Mouse (Mus musculus) kidney, postnatal 0 days (tissue): ENCODE data around the gene A630023A22Rik. TPM values are rescaled to one million over a fixed set of nuclear protein-coding genes. Genes with fewer than 3 reads are reported as not detected.
A peak's percentile ranks its signal among the peaks of the same experiment; 100 is the strongest.

Experiments
- ATAC-seq: fragments of 200-750 bp; cut with Nextera tagmentation; replicated peaks from 2 replicates; pipeline ENCODE4 v1.8.0; 2017; ENCODE audit warnings: low read depth, moderate number of reproducible peaks, moderate TSS enrichment, moderate library complexity; ENCODE audit not compliant: low FRiP score
- DNase-seq: peaks from one replicate; pipeline ENCODE4 v3.0.0-alpha.2; 2016; ENCODE audit warnings: low spot score
- H3K27ac ChIP-seq: fragments of 300-500 bp; sonication (generic); 2 replicates; pipeline ENCODE4 v1.5.1; 2014; ENCODE audit warnings: mild to moderate bottlenecking
- H3K27me3 ChIP-seq: fragments of 300-500 bp; sonication (generic); 2 replicates; pipeline ENCODE4 v1.6.1; 2014; ENCODE audit warnings: low read length, mixed read lengths; ENCODE audit not compliant: insufficient read depth
- H3K36me3 ChIP-seq: fragments of 300-500 bp; sonication (generic); 2 replicates; pipeline ENCODE4 v1.6.1; 2014; ENCODE audit warnings: low read length, mixed read lengths; ENCODE audit not compliant: insufficient read depth
- H3K4me1 ChIP-seq: fragments of 300-500 bp; sonication (generic); replicated peaks from 2 replicates; pipeline ENCODE4 v1.6.1; 2014; ENCODE audit warnings: antibody characterized with exemption, low read length, mixed read lengths; ENCODE audit not compliant: insufficient read depth
- H3K4me2 ChIP-seq: fragments of 300-500 bp; sonication (generic); 2 replicates; pipeline ENCODE4 v1.6.1; 2014; ENCODE audit warnings: mild to moderate bottlenecking, low read length, moderate library complexity, mixed read lengths
- H3K4me3 ChIP-seq: fragments of 300-500 bp; sonication (generic); replicated peaks from 2 replicates; pipeline ENCODE4 v1.5.1; 2014; ENCODE audit warnings: low read depth, low read length
- H3K9ac ChIP-seq: fragments of 300-500 bp; sonication (generic); 2 replicates; pipeline ENCODE4 v1.6.1; 2014; ENCODE audit warnings: low read depth, low read length
- H3K9me3 ChIP-seq: fragments of 300-500 bp; sonication (generic); replicated peaks from 2 replicates; pipeline ENCODE4 v1.6.1; 2016; ENCODE audit warnings: low read length, inconsistent platforms, mixed read lengths
- CTCF ChIP-seq: IDR thresholded peaks from 2 replicates; pipeline ENCODE4 v1.5.1; 2016; ENCODE audit warnings: antibody characterized with exemption, low read depth, mild to moderate bottlenecking, moderate library complexity
- whole genome bisulfite sequencing: fragments of 180-500 bp; shearing (Covaris S2); extraction: QIAGEN DNeasy Blood & Tissue Kit; methylation state at CpG from one replicate; pipeline ENCODE4 v1.1.7; 2014; 5-methylcytosine and 5-hydroxymethylcytosine counted together
- polyA plus RNA-seq: library from polyadenylated mRNA; unstranded; fragments of >200 nt; fragmentation: Nextera tagmentation; extraction: Ambion mirVana; gene quantifications from 2 replicates; pipeline ENCODE4 v1.2.1, GENCODE M21; 2015

Gene A630023A22Rik
- polyA plus RNA-seq, 1 experiment from 2014 or later, result not detected

DNA sequence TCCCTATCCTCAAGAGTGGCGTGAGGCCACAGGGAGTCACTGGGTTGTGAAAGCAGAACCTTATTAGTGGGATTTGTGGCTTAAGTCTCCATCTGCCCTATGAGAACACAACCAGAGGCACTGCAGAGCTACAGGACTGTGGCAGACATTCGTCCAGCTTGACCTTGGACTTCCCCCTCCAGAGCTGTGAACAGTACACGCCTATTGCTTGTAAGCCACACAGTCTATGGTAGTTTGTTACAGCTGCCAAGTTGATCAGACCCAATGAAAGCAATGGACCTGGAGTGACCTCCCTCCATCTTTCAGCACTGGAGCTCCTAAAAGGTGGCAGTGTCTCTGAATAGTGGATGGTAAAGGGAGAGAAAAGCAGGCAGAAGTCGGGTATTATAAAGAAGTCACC, 24.3 kb downstream of the A630023A22Rik start:
- no peak for TF ChIP-seq CTCF
- no peak overlapping the region for H3K9ac ChIP-seq
- H3K4me1 ChIP-seq, result 0 out of 2 replicates have a peak, but pooled peaks cover 4% of the 10 kb centered on the region
- H3K36me3 ChIP-seq, result no peaks in the 10 kb centered on the region
- no peak for DNase-seq
- no peaks in the 10 kb centered on the region for H3K9me3 ChIP-seq
- WGBS, result 69% methylated on average over 4 of the region's 4 CpGs
- ATAC-seq, result no peak
- H3K27ac ChIP-seq, result no peak overlapping the region
- H3K27me3 ChIP-seq, result no peaks in the 10 kb centered on the region
- no peak overlapping the region for H3K4me2 ChIP-seq
- no peak overlapping the region for H3K4me3 ChIP-seq

DNA sequence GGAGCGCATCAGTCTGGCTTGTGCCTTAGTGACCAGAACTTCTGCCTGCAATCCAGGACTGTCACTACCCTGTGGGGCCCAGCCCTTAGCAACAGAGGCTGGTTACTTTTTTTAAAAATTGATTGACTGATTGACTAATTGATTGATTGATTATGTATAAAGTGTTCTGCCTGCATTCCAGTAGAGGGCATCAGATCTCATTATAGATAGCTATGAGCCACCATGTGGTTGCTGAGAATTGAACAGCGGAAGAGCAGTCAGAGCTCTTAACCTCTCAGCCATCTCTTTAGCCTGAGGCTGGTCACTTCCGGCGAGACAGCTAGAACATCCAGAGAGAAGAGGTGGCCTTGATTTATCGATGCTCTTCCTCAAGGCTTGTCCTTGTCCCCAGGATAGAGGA, 25.3 kb downstream of the A630023A22Rik start:
- H3K9ac ChIP-seq, result no peak overlapping the region
- ATAC-seq, result no peak
- no peaks in the 10 kb centered on the region for H3K36me3 ChIP-seq
- no peak for DNase-seq
- no peak for TF ChIP-seq CTCF
- H3K27ac ChIP-seq, result no peak overlapping the region
- H3K4me2 ChIP-seq, result no peak overlapping the region
- H3K9me3 ChIP-seq, result no peaks in the 10 kb centered on the region
- H3K4me3 ChIP-seq, result no peak overlapping the region
- no peaks in the 10 kb centered on the region for H3K27me3 ChIP-seq
- WGBS, result 71% methylated on average over 5 of the region's 5 CpGs
- H3K4me1 ChIP-seq, result 0 out of 2 replicates have a peak, but pooled peaks cover 4% of the 10 kb centered on the region

DNA sequence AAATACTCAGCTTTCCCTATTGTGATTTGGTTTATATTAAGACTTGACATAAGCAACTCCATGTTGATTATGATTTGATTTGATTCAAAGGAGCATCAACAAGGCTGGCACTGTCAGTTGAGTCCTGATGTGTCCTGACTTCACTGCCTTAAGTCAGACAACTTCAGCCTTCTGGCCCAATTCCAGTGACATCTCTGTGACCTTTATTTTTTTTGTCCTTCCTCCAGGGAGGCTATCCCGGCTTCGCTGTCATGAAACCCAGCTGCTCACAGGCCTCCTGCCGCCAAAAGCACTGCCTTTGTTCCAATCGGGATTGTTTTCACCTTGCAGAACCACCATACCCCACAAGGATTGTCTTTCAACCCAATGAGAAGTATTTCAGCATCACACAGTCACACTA, 27.2 kb downstream of the A630023A22Rik start:
- Histone ChIP-seq H3K9ac (no peak overlapping the region), H3K27ac (no peak overlapping the region), H3K4me3 (no peak overlapping the region), H3K4me2 (no peak overlapping the region), H3K9me3 (no peaks in the 10 kb centered on the region), H3K36me3 (no peaks in the 10 kb centered on the region), H3K4me1 (0 out of 2 replicates have a peak, but pooled peaks cover 4% of the 10 kb centered on the region), H3K27me3 (no peaks in the 10 kb centered on the region)
- TF ChIP-seq CTCF, result no peak
- ATAC-seq (no peak), DNase-seq (no peak)
- WGBS, result 22% methylated on average over 4 of the region's 4 CpGs

DNA sequence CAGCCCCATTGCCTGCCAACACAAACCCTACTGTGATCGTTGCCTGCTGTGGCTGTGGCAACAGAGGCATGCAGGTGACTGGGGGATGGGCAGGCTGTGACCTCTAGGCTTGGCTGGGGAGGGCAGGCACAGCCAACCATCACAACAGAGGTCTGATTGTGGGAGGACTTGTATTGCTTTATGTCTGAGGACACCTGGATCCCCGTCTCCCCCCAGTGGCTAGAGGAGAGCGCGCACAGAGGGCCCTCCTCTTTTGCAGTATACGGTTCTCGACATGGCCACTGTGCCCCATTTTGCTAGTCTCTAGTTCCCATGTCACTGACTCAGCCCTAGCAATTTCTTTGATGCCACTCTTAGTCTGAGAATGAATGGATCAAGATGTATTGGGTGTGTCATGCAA, 30.9 kb downstream of the A630023A22Rik start:
- H3K27ac ChIP-seq, result no peak overlapping the region
- no peaks in the 10 kb centered on the region for H3K9me3 ChIP-seq
- no peaks in the 10 kb centered on the region for H3K27me3 ChIP-seq
- H3K4me3 ChIP-seq, result no peak overlapping the region
- DNase-seq, result no peak
- 0 out of 2 replicates have a peak, but pooled peaks cover 4% of the 10 kb centered on the region for H3K4me1 ChIP-seq
- TF ChIP-seq CTCF, result peak; percentile 32; the same call in 1 of the 2 replicates
- H3K4me2 ChIP-seq, result no peak overlapping the region
- no peaks in the 10 kb centered on the region for H3K36me3 ChIP-seq
- no peak for ATAC-seq
- H3K9ac ChIP-seq, result no peak overlapping the region
- WGBS, result 63% methylated on average over 6 of the region's 6 CpGs

- DNase-seq, result no peak
- H3K27me3 ChIP-seq, result no peaks in the 10 kb centered on the region
- WGBS, result 76% methylated on average over 6 of the region's 6 CpGs
- H3K27ac ChIP-seq, result no peak within 1 kb of the TSS
- H3K4me2 ChIP-seq, result no peak within 1 kb of the TSS
- no peak for ATAC-seq
- no peaks in the 10 kb centered on the region for H3K9me3 ChIP-seq
- H3K4me1 ChIP-seq, result no peaks in the 10 kb centered on the region
- no peak within 1 kb of the TSS for H3K9ac ChIP-seq
- H3K36me3 ChIP-seq, result no peaks in the 10 kb centered on the region
- no peak for TF ChIP-seq CTCF
- no peak within 1 kb of the TSS for H3K4me3 ChIP-seq
These were observed 50.0 kb downstream of the A630023A22Rik start, which contains the start of gene Antxrl for GRCm38 (mm10) chr14:34052516-34052915. TSS of gene Antxrl (plus strand) at chr14:34052707.

GRCm38 (mm10) chr14:34050101-34050779, 52.3 kb downstream of the A630023A22Rik start:
- H3K27ac ChIP-seq, result no peak overlapping the region
- H3K9ac ChIP-seq, result no peak overlapping the region
- ATAC-seq (no peak), DNase-seq (no peak)
- H3K4me2 ChIP-seq, result no peak overlapping the region
- H3K9me3 ChIP-seq, result no peaks in the 10 kb centered on the region
- H3K4me1 ChIP-seq, result no peaks in the 10 kb centered on the region
- no peak overlapping the region for H3K4me3 ChIP-seq
- no peaks in the 10 kb centered on the region for H3K36me3 ChIP-seq
- WGBS, result 65% methylated on average over 5 of the region's 5 CpGs
- no peak for TF ChIP-seq CTCF
- H3K27me3 ChIP-seq, result no peaks in the 10 kb centered on the region
